Mouse (Mus musculus) testis, postnatal 14 days (tissue): ENCODE measurements around the gene Vmn2r31.
"Not testable (repeated sequence)": the region's sequence is repeated elsewhere in the genome, so short reads cannot be mapped to it uniquely, and the experiment has no call there.

Experiments used
- DNase-seq: peaks from one replicate; pipeline ENCODE4 v3.0.0; 2021; ENCODE audit warnings: low spot score

Gene Vmn2r31

DNA sequence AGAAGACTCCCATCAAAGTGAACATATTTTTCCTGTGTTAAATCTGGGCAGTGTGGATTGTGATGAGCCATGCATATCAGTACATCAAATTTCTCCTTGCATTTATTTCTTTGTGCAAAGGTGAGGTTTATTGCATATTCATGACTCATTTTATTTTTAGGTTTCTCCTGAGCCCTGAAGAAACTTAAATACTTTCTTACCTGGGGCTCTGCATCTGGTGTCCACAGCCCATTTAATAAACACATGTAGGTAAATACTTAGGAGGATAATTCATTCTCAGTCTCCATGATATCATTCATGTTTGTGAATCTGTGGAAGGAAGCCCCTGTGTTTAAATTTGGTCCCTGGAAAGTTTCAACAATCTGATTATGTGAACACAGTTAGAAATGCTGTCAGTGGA lies at the start of gene Vmn2r31:
TSS of gene Vmn2r31 (minus strand) at position 101 of the 400 bp plus-strand sequence.
- DNase-seq: not testable (repeated sequence)

DNA sequence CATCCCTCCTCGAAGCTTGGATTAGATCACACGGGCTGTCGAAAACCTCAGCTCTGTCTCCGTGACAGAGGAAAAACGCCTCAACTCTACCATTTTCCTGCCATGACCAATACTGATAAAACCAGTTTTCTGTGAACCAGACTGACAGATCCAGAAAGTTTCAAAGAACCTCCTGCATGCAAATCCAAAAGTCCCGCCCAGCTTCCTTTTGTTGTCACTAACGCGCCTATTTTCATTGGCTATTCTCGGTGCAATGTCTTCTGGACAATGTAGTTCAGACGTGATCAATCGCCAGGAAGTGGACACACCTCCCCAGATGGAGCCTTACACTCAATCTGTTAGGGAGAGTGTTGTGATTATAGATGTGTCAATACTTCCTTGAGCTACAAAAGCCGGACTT lies 25.1 kb downstream of the Vmn2r31 start, which contains the start of gene Gm45783:
TSS of gene Gm45783 (minus strand) at position 143 of the 400 bp plus-strand sequence.
- not testable (repeated sequence) for DNase-seq

DNA sequence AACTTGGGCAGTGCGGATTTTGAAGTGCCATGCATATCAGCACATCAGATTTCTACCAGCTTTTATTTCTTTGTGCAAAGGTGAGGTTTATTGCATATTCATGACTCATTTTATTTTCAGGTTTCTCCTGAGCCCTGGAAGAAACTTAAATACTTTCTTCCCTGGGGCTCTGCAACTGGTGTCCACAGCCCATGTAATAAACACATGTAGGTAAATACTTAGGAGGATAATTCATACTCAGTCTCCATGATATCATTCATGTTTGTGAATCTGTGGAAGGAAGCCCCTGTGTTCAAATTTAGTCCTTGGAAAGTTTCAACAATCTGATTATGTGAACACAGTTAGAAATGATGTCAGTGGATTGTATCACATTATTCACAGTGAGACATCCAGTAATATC lies 62.0 kb downstream of the Vmn2r31 start, which contains the start of gene Vmn2r30:
TSS of gene Vmn2r30 (minus strand) at position 101 of the 400 bp plus-strand sequence.
- DNase-seq: not testable (repeated sequence)
